Mouse (Mus musculus) heart, postnatal 25 days (tissue): ENCODE measurements around the gene Gp5. TPM values are rescaled to one million over a fixed set of nuclear protein-coding genes. Genes with fewer than 3 reads are reported as not detected.
"Not testable (repeated sequence)": the region's sequence is repeated elsewhere in the genome, so short reads cannot be mapped to it uniquely, and the experiment has no call there.

Experiments used
- DNase-seq: peaks from one replicate; pipeline ENCODE4 v3.0.0; 2022; ENCODE audit warnings: low spot score
- intact Hi-C: fragments of 180-260 bp; cut with DNase I; formaldehyde crosslinking; loops from one replicate; pipeline ENCODE4 v1.15.1; 2025
- total RNA-seq, 2 experiments: library from RNA; stranded (reverse); gene quantifications; 2 replicates each; pipeline ENCODE4 v1.2.3; 2021

Gene Gp5
- total RNA-seq = under 1 TPM; 0.21 to 0.56 TPM

DNA sequence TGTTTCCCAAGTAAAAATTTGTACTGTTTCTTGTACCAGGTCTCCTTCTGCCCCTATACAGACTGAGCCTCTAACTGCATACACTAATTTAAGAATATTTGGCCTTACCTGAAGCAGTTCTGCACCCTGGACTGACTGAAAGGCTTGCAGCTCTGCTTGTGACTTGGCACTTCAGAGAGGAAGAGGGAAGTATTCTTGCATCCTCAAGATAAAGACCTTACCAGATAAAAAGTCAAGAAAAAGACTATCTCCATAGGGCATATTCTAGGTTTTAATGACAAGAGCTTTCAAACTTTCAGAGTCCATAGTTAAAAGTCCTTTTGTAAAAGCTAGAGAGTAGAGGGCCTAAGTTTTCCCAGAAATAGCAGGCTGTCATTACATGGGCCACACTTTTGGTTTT, at the start of gene Gp5:
TSS of gene Gp5 (minus strand) at position 133 of the 400 bp plus-strand sequence.
- intact Hi-C loops = loop anchor here (10.0 kb wide), 1 partner anchor 686 kb away; no protein-coding TSS in a partner anchor
- DNase-seq = no peak

DNA sequence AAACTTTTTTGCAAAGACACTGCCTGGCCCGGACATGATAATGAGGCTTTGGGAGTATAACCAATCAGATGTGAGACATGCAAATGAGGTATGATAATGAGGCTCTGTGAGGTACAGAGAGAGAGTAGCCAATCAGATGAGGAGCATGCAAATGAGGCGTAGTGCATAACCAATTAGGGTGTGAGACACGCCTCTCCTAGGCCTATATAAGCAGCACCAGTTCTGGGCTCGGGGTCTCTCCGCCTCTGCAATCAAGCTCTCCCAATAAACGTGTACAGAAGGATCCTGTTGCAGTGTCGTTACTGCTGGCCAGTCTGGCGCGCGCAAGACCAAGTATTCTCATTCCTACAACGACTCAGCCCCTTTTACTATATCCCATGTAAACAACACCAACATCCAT, 42.9 kb upstream of the Gp5 start:
- DNase-seq, intact Hi-C loops: not testable (repeated sequence)

DNA sequence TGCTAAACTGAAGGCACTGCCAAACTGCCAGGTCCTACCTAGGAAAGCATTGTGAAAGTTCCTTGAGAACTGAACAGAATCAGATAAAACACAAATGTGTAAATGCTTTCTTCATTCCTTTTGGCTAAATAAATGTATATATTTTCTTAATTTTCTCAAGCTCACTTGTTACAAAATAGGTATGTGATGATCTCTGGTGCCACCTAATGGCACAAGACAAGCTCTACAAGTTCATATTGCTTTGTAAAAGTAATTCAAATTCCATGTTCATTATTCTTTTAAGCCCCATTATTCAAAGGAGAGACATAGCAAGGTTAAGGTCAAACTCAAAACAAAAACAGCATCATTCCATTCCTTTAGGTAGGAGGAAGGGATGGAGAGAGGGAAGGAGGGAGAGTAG, 3.7 kb upstream of the Gp5 start:
- no peak for DNase-seq
- intact Hi-C loops = loop anchor here (1.0 to 10.0 kb wide), 3 partner anchors 62 to 689 kb away; no protein-coding TSS in a partner anchor

DNA sequence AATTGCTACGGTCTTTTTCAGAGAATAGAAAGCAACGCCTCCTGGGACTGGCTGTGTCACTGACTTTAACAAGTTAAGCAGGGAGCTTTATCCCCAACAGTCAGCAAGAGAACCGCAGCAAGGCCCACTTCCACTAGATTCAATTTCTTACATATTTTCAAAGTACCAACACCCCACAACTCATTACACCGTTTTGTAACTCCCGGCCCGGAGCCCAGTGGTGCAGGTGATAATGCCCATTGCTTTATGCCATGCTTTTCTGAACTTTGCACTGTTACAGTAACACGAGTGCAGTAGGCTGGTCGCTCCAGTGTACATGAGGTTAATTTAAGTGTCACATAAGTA, 436 bp downstream of the Gp5 start:
- DNase-seq = no peak
- intact Hi-C loops = loop anchor here (10.0 kb wide), 1 partner anchor 685 kb away; no protein-coding TSS in a partner anchor

DNA sequence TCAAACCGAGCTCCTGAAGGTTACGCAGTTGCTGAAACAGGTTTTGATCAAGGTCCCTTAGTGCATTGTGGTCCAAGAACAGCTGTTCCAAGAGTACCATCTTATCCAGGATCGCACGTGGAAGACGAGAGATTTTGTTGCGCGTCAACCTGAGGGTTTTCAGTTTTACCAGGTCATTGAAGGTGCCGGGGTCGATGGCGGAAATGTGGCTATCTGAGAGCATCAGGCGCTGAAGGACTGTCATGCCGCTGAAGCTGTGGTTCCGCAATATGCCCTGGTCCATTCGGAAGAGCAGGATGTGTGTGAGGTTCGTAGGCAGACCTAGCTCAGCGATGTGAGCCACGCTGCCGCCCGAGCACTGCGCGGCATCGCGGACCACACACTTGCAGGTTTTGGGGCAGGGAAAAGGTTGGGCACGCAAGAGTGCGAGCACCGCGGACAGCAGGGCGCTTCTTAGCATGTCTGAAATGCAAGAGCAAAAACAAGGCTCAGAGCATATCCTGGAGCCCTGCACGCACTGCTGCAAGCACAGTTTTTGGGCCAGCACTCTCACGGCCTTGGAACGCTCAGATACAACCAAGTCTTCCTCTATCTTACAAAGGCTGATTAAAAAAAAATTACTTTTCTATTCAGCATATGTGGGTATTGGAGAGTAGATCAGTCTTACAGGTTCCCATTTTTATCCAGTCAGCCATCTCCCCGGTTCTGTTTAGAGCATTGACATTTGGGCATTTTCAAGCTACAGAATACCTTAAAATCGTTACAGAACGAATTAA, 996 bp downstream of the Gp5 start:
- intact Hi-C loops = loop anchor here (10.0 kb wide), 1 partner anchor 685 kb away; no protein-coding TSS in a partner anchor

DNA sequence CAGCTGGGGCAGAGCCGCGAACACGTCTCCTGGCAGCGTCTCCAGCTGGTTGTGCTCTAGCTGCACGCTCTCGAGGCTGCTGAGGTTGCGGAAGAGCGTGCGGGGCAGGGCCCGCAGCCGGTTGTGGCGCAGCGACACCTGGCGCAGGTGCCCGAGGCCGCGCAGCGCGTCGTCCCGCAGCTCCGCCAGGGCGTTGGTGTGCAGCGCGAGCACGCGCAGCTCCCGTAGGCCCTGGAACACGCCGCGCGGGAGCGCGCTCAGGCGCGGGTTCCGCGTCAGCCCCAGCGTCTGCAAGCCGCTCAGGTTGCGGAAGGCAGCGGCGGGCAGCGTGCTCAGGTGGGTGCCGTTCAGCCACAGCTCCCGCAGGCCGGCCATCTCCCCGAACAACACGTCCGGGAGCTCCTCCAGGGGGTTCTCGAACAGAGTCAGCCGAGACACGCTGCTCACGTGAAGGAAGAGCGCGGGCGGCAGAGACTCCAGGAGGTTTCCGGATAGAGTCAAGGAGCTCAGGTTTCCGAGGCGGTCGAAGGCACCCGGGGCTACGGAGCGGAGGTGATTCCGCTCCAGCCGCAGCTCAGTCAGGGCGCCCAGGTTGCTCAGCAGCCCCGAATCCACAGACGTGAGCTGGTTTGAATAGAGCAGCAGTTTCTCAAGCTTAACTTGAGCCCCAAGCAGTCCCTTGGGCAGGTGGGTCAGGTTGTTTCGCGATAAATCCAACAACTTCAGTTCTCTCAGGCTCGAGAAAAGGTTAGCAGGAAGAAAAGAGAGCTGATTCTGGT, 1.8 kb downstream of the Gp5 start:
- intact Hi-C loops = no loop called here
- no peak for DNase-seq

More for the DNA sequence above, 996 bp downstream of the Gp5 start:
- DNase-seq = no peak

DNA sequence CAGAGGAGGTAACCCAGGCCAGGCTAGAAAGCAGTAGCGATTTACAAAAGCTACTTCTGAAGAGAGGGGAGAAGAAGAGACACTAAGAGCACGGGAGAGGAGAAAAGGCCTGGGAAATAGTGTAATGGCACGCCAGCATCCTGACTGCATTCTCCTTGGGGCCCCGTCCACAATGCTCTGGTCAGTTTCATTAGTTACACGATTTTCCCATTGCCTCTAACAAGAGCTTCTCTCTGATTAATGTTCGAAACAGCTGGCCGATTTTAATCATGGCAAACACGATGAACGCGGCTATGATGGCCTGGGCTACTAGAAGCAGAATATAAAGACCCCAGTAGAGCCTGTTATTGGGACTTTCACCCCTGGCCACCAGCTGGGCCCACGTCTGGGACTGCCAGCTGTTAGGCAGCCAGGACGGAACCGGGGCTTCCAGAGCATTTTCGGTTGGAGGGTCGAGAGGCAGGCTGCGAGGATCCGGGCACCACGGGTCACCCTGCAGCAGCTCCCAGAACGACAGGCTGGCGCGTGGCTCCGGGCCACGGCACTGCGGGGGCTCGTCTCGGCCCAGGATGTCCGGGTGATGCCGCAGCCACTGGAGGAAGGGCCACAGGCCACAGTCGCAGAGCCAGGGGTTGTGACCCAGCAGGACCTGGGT, 2.5 kb downstream of the Gp5 start:
- no peak for DNase-seq
- intact Hi-C loops = no loop called here

DNA sequence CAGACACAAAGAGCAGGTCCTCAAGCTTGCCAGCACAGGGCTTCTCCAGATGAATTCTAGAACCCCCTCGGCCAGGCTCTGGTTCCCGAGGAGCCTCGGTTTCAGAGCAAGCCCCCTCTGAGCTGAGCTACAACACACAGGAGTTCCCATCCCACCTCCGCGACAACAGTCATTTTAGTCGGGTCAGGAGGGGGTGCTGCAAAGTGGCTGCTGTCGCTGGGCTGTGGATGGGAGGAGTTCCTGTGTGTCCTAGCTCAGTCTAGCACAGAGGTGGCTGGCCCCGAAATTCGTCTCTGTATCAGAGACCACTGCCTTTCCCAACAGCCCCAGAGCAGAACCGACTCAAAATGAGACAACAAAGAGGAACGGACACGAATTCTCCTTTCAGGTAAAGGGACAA, 3.3 kb downstream of the Gp5 start:
- DNase-seq = no peak
- intact Hi-C loops = no loop called here

DNA sequence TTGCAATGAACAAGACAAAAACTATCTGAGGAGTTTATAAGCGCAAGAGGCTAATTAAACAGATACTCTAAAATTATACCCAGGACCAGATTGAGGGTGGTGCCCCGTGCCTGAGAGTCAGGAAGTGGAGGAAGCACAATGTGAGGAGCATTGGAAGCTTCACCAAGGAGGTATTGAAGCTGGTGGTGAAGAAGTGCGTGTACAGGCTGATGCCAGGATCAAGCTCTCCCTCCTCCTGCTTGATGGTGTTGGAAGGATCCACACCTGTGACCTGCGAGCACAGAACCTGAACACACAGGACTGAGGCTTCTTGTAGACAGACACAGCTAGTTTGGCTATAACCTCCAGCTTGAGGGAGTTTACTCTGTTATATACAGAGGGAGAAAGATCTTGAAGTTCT, 4.5 kb downstream of the Gp5 start:
- no peak for DNase-seq
- intact Hi-C loops = no loop called here

DNA sequence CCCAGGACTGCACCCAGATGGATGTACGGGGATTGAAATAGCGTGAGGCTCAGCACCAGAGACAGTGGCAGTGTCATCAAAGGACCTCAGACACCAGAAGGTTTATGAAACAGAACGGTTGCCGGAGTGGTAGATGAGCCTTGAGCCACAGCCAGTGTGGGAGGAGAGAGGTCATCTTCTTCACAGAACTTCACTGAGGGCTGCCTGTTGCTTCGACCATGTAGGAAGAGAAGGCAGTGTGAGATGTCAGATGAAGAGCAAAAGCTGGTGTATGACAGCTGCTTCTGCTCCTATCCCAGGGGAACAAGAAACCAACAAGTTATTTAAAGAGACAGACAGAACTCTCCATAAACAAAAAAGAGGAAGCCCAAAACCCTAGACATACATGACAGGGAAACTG, 6.3 kb downstream of the Gp5 start:
- DNase-seq = no peak
- intact Hi-C loops = no loop called here

DNA sequence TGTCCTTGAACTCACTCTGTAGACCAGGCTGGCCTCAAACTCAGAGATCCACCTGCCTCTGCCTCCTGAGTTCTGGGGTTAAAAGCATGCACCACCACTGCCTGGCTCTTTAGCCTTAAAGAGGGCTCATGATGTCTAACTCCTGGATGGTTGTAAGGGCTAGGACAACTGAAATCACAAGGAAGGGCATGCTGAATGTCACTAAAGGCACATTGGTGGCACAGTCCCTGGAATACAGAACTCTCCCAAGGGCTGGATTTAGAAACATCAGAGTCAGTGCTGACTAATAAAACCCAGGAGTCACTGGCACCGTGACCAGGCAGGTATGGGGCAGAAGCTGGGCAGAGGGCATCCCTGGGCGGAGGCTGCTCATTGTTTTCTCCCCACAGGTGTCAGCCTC, 7.2 kb downstream of the Gp5 start:
- intact Hi-C loops = no loop called here
- DNase-seq = no peak

DNA sequence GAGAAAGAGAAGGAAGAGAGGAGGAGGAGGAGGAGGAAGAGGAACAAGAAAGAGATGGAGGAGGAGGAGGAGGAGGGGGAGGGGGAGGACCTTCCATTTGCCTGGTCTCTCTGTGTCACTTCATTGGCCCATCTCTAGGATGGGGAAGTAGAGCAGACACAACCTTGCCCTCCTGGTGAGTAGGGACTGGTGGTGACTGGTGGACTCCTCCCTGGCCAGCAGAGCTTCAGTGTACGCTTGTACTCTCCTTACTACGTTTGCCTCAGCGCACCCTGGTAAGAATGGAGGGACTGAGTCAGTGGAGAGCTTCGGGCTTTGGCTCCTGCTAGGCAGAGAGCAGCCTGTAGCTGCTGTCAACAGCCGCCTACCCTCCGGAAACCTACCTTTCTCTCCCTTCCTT, 7.9 kb downstream of the Gp5 start:
- no peak for DNase-seq
- intact Hi-C loops = no loop called here

DNA sequence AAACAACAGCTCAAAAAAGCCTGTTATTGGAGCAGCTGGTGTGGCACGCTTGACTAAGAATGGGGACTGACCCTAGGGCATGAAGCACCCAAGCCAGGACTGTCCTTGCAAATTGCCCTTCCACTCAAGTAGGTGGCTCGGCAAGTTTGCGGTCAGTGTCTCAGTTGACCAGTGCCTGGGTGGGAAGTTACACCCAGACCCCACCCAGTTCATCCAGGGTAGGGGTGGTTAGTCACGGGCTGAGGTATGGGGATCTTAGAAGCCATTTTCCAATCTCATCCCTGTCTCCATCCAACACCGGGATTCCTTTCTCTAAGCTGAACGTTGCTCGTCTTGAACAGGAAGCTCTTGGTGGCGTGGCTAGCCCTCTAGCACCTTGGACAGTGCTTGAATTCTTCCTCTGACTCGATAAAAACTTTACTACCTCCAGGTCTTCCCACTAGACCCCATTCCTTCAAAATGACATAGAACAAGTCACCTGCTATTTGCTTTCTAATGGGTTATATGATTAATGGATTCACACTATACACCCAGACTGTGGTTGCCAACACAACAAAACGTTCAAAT, 10.8 kb downstream of the Gp5 start:
- intact Hi-C loops = no loop called here
- DNase-seq = no peak

DNA sequence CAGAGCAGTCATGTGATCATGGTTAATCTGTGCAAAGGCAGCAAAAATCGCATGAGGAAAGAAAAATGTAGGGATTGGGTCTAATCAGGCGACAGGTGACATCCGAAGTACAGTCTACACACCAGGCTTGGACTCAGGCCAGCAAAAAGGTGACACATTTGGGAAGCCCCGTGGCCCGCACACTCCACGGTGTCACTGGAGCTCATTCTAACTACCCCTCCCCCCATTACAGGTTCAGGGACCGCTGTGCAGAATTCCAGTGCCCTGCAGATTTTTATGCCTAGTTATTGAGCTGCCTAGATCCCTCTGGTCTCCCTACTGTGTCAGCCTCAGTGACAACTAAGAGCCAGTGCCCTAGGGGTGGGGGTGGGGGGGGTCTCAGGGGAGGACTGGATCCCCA, 13.1 kb downstream of the Gp5 start:
- intact Hi-C loops = no loop called here
- no peak for DNase-seq

DNA sequence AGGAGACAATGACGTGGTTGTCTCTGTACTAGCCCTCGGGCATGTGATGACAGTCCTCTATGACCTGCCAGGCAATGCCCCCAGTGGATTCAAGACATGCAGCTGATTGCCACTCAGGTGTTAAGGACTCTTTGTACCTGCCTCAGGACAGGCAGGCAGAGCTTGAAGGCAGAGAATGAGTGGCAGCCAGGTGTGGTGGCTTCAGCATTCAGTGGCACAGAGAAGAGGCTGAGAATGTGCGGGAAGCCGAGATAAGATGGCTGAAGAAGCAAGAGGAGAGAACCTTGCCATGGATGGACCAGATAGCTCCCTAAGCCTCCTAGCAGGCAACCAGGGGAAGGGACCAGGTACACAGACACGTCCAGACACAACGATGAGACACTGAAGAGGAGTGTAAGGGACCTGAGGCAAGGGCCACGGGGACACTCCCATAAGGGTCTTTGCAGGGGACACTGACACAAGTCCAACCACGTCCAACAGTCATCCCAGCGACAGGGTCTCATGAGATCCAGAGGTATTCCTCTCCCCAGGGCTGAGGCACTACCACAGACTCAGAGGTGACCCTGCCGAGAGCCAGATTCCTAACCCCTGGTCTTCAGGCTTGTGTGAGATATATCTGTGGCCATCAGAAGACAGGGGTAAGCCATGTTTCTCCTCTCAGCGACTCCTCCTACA, 13.8 kb downstream of the Gp5 start:
- no peak for DNase-seq
- intact Hi-C loops = no loop called here

DNA sequence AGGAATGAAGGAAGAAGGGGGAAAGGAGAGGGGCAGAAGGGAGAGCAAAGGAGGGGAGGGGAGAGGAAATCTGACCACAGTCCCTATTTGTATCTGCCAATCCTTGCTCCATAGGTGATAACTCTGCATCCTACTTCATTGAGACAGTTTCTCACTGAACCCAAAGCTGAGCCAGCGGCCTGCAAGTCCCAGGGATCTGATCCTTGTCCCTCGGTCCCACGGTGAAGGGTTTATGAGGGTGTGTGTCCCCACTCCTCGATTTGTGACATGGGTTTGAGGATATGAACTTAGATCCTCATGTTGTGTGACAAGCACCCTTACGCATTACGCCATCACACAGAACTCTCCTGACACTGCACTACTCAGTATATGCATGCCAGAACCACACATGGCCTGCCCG, 15.5 kb downstream of the Gp5 start:
- no peak for DNase-seq

DNA sequence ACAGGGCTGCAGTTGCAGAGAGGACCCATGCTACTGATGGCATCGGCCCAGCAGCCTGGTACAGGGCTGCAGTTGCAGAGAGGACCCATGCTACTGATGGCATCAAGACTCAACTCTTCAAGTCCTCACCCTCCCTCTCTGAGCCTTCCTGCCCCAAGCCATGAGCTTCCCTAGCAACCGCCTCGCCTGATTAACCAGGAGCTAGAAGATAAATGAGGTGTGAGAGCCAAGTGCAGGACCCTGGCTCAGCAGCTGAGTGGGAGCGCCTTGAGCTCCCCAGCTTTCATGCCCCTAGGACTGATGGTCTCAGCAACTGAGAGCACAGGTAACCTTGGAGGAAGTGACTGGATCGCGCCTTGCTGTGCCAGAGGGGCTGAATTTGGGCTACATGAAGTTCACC, 20.1 kb downstream of the Gp5 start:
- DNase-seq = no peak
- intact Hi-C loops = no loop called here

More for the DNA sequence above, 15.5 kb downstream of the Gp5 start:
- intact Hi-C loops = no loop called here

DNA sequence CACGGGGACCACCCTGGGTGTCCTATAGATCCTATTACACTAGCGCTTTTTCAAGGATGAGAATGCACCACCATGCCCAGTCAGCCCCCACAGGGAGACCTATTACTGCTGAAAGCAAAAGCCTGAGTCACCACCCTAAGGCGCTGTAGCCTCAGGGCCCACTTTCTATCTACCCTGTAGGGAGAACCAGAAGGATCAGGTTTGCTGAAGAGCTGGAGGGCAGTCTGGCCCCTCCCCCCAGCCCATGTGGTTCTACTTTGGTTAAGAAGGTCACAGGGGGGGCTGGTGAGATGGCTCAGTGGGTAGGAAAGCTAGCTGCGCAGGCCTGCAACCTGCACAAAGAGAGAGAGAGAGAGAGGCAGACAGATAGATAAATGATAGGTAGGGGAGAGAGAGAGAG, 24.9 kb downstream of the Gp5 start:
- intact Hi-C loops = no loop called here
- no peak for DNase-seq

DNA sequence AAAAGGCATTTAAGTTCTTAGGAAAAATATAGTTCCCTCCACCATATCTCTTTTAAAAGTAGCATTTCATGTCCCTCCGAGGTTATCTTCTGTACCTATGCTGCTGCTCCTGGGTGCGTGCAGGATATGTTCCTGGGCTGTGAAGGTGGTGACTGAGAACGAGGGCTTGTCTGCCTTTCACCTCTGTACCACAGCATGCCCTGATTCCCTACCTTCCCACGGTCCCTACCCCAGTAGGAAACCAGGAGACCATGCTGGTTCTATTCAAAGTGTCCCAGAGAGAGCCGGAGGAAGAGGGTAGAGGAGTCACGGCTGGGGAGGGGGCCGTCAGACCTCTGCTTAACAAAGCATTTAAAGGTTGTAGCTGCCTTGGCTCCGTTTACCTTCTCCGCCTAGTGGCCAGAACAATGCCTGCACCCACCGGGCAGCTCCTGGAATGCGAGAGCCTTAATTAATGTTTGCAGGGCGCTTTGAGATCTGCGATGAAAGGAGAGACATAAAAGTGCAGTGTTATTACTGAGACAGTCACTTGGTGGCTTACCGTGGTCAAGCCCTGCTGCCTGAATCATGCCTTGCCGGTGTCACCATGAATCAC, 26.7 kb downstream of the Gp5 start:
- intact Hi-C loops = no loop called here
- no peak for DNase-seq
